Mouse (Mus musculus) layer of hippocampus, adult 11-12 months (tissue): ENCODE data around the gene Gal3st4.

Experiments used
- DNase-seq: peaks from one replicate; pipeline ENCODE4 v3.0.0; 2022; ENCODE audit warnings: low spot score

Gal3st4 gene

GRCm38 (mm10) chr5:138272409-138272923 lies at the start of gene Gal3st4:
Gene Gal3st4, minus strand, starts transcription at chr5:138272840.
- peak; percentile 6 for DNase-seq

GRCm38 (mm10) chr5:138312795-138313194 lies 40.2 kb upstream of the Gal3st4 start:
- no peak for DNase-seq

GRCm38 (mm10) chr5:138299613-138300012 lies 27.0 kb upstream of the Gal3st4 start:
- DNase-seq = no peak

GRCm38 (mm10) chr5:138294158-138294557 lies 21.5 kb upstream of the Gal3st4 start:
- DNase-seq = no peak

GRCm38 (mm10) chr5:138291638-138292037 lies 19.0 kb upstream of the Gal3st4 start:
- DNase-seq = no peak

- no peak for DNase-seq
These were observed 15.2 kb upstream of the Gal3st4 start for GRCm38 (mm10) chr5:138287861-138288260.

GRCm38 (mm10) chr5:138283540-138283939 lies 10.9 kb upstream of the Gal3st4 start:
- no peak for DNase-seq

- DNase-seq = no peak
These were observed 9.2 kb upstream of the Gal3st4 start for GRCm38 (mm10) chr5:138281798-138282197.

- DNase-seq = no peak
These were observed 8.2 kb upstream of the Gal3st4 start for GRCm38 (mm10) chr5:138280829-138281228.

- DNase-seq = no peak
These were observed 7.8 kb upstream of the Gal3st4 start for GRCm38 (mm10) chr5:138280425-138280768.

GRCm38 (mm10) chr5:138279585-138280424 lies 7.2 kb upstream of the Gal3st4 start, which contains the start of the genes Gm43720, Gpc2 and Stag3:
Gene Gm43720, minus strand, starts transcription at chr5:138279958.
Gene Gpc2, minus strand, starts transcription at chr5:138280005.
Gene Stag3, plus strand, starts transcription at chr5:138280240.
- DNase-seq = peak; percentile 80

- no peak for DNase-seq
These were observed 5.4 kb upstream of the Gal3st4 start for GRCm38 (mm10) chr5:138277994-138278393.

GRCm38 (mm10) chr5:138275216-138276050 lies 2.8 kb upstream of the Gal3st4 start:
- DNase-seq = no peak

GRCm38 (mm10) chr5:138274186-138274585 lies 1.5 kb upstream of the Gal3st4 start:
- DNase-seq = no peak

GRCm38 (mm10) chr5:138271232-138271631 lies 1.4 kb downstream of the Gal3st4 start:
- no peak for DNase-seq

- no peak for DNase-seq
These were observed 3.7 kb downstream of the Gal3st4 start for GRCm38 (mm10) chr5:138268980-138269379.

GRCm38 (mm10) chr5:138267114-138267513 lies 5.5 kb downstream of the Gal3st4 start:
- DNase-seq = no peak

GRCm38 (mm10) chr5:138265712-138266111 lies 6.9 kb downstream of the Gal3st4 start:
- DNase-seq = no peak

GRCm38 (mm10) chr5:138264207-138264578 lies 8.4 kb downstream of the Gal3st4 start:
- DNase-seq = no peak

GRCm38 (mm10) chr5:138263260-138264206 lies 9.1 kb downstream of the Gal3st4 start, which contains the start of gene BC037034:
Gene BC037034, minus strand, starts transcription at chr5:138264033.
- DNase-seq = peak; percentile 94

- DNase-seq = peak; percentile 10
These were observed 9.9 kb downstream of the Gal3st4 start for GRCm38 (mm10) chr5:138262582-138263240.
